ENCODE assay signal across 12 mouse cellular contexts in the genomic region with DNA sequence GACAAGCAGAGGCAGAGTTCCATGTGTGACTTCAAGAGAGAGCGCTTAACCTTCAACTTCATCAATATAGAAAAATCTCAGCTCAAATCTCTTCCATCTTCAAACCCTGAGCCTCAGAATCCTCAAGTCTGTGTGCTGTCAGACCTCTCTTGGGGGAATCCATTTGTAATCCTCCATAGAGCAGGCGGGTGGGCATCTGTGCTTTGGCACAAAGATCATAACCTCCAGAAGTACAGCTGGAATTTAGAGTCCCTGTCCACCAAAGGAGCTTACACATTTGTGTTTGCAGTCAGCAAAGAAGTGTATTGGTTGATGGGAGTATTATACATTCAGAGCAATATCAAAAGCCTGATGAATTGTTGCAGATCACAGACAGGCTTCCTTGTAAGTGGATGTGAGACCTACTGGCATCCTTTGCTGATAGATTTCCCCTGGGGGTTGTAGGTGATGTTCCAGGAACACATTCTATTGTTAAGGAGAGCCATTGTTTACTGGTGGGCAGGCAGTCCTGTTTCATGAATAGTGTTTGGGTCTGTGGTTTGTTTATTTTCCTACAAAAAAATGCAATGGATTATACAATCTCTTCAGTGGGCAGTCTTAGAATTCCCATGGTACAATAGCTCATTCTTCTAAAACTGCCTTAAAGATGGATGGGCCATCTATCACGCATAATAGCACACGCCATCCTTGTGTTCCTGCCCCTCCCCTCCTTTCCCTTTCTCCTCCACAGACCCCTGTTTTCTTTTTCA. TPM values are rescaled to one million over a fixed set of nuclear protein-coding genes. Genes with fewer than 3 reads are reported as not detected.
DNase-seq lines count a peak whose midpoint lies in the region; ATAC-seq lines count a peak whose summit lies in the region.
"Had no signal": no experiment of that assay in that cellular context is flagged by ENCODE, and none has a peak within 500 bp of the region (broad histone marks: within the 10 kb centered on the region; RNA-seq: fewer than 3 reads in every experiment).

No protein-coding gene starts in this region.

- no peak overlapping the region for H3K4me3 ChIP-seq in lung, embryonic 16.5 days (ENCODE audit: low read length)
- H3K4me3 ChIP-seq in embryonic facial prominence, embryonic 10.5 days = no peak overlapping the region
- H3K4me3 ChIP-seq in hindbrain, embryonic 16.5 days (ENCODE audit: low read length) = no peak overlapping the region
- H3K4me3 ChIP-seq in neural tube, embryonic 13.5 days = no peak overlapping the region
- H3K4me3 ChIP-seq: heart, embryonic 10.5 days; kidney, embryonic 15.5 days; liver, embryonic 12.5 days had no signal

- H3K27me3 ChIP-seq in lung, embryonic 16.5 days (ENCODE audit: control insufficient read depth, insufficient read depth, low read depth, low read length) = no peaks in the 10 kb centered on the region
- H3K27me3 ChIP-seq in embryonic facial prominence, embryonic 10.5 days (replicated peaks; ENCODE audit: low read depth, poor library complexity, severe bottlenecking) = no peaks in the 10 kb centered on the region
- H3K27me3 ChIP-seq in hindbrain, embryonic 16.5 days (replicated peaks; ENCODE audit: control insufficient read depth, insufficient read depth, low read length) = no peaks in the 10 kb centered on the region
- no peaks in the 10 kb centered on the region for H3K27me3 ChIP-seq in neural tube, embryonic 13.5 days
- H3K27me3 ChIP-seq: CH12.LX; kidney, embryonic 15.5 days; liver, embryonic 12.5 days had no signal

- H3K9me3 ChIP-seq in lung, embryonic 16.5 days (ENCODE audit: control insufficient read depth, low read length) = no peaks in the 10 kb centered on the region
- H3K9me3 ChIP-seq in embryonic facial prominence, embryonic 10.5 days = no peaks in the 10 kb centered on the region
- H3K9me3 ChIP-seq in hindbrain, embryonic 16.5 days (ENCODE audit: control insufficient read depth, low read length) = no peaks in the 10 kb centered on the region
- H3K9me3 ChIP-seq in neural tube, embryonic 13.5 days = no peaks in the 10 kb centered on the region
- H3K9me3 ChIP-seq: heart, embryonic 10.5 days; kidney, embryonic 15.5 days; liver, embryonic 12.5 days had no signal

- 78% methylated on average over 4 of the region's 4 CpGs for WGBS in lung, embryonic 16.5 days
- 65% methylated on average over 4 of the region's 4 CpGs for WGBS in embryonic facial prominence, embryonic 10.5 days
- WGBS in hindbrain, embryonic 16.5 days = 41% methylated on average over 4 of the region's 4 CpGs
- 31% methylated on average over 4 of the region's 4 CpGs for WGBS in neural tube, embryonic 13.5 days

- no peaks in the 10 kb centered on the region for H3K36me3 ChIP-seq in lung, embryonic 16.5 days (ENCODE audit: control insufficient read depth, insufficient read depth, low read length)
- H3K36me3 ChIP-seq in embryonic facial prominence, embryonic 10.5 days (replicated peaks) = no peaks in the 10 kb centered on the region
- no peaks in the 10 kb centered on the region for H3K36me3 ChIP-seq in hindbrain, embryonic 16.5 days (ENCODE audit: control insufficient read depth, insufficient read depth, low read length)
- no peaks in the 10 kb centered on the region for H3K36me3 ChIP-seq in neural tube, embryonic 13.5 days
- H3K36me3 ChIP-seq: heart, embryonic 10.5 days; kidney, embryonic 15.5 days; liver, embryonic 12.5 days had no signal

- no peak overlapping the region for H3K9ac ChIP-seq in lung, embryonic 16.5 days (ENCODE audit: low read length)
- no peak overlapping the region for H3K9ac ChIP-seq in hindbrain, embryonic 16.5 days (ENCODE audit: low read depth, low read length)
- H3K9ac ChIP-seq in neural tube, embryonic 13.5 days = no peak overlapping the region
- H3K9ac ChIP-seq: kidney, embryonic 15.5 days; liver, embryonic 12.5 days had no signal

- ATAC-seq in lung, embryonic 16.5 days (ENCODE audit: low read depth) = peak; percentile 57
- ATAC-seq in hindbrain, embryonic 16.5 days = peak; percentile 85
- ATAC-seq in neural tube, embryonic 13.5 days (ENCODE audit: low read depth) = peak; percentile 85
- no peak for ATAC-seq in megakaryocyte, adult 5-6 weeks (ENCODE audit: poor library complexity, severe bottlenecking)
- ATAC-seq: liver, embryonic 12.5 days had no signal

- H3K4me2 ChIP-seq in lung, embryonic 16.5 days (ENCODE audit: low read depth, low read length) = no peak overlapping the region
- H3K4me2 ChIP-seq in hindbrain, embryonic 16.5 days (ENCODE audit: low read length) = peak overlapping the region; percentile 17; the same call in 1 of the 2 replicates
- H3K4me2 ChIP-seq in neural tube, embryonic 13.5 days = 0 out of 2 replicates have a peak overlapping the region, but pooled peaks have one; percentile 9
- H3K4me2 ChIP-seq: kidney, embryonic 15.5 days; liver, embryonic 12.5 days had no signal

- H3K4me1 ChIP-seq in lung, embryonic 16.5 days (replicated peaks; ENCODE audit: control insufficient read depth, insufficient read depth, low read length) = peaks cover 9% of the 10 kb centered on the region
- peaks cover 16% of the 10 kb centered on the region for H3K4me1 ChIP-seq in embryonic facial prominence, embryonic 10.5 days
- peaks cover 11% of the 10 kb centered on the region for H3K4me1 ChIP-seq in hindbrain, embryonic 16.5 days (ENCODE audit: control insufficient read depth, insufficient read depth, low read depth, low read length)
- peaks cover 23% of the 10 kb centered on the region for H3K4me1 ChIP-seq in neural tube, embryonic 13.5 days (replicated peaks)
- H3K4me1 ChIP-seq: liver, embryonic 12.5 days had no signal

- peak overlapping the region; percentile 5; the same call in 1 of the 2 replicates for H3K27ac ChIP-seq in lung, embryonic 16.5 days (ENCODE audit: low read length)
- H3K27ac ChIP-seq in embryonic facial prominence, embryonic 10.5 days (replicated peaks) = peak overlapping the region; percentile 30; the same call in 1 of the 2 replicates
- no peak overlapping the region for H3K27ac ChIP-seq in hindbrain, embryonic 16.5 days (ENCODE audit: low read depth, low read length)
- peak overlapping the region; percentile 65 for H3K27ac ChIP-seq in neural tube, embryonic 13.5 days (replicated peaks)
- H3K27ac ChIP-seq: heart, embryonic 10.5 days; kidney, embryonic 15.5 days; liver, embryonic 12.5 days had no signal

- intact Hi-C loops in left cerebral cortex, postnatal 25 days (cut with DNase I) = loop anchor here (5.0 kb wide), 1 partner anchor 64 kb away; no protein-coding TSS in a partner anchor

- DNase-seq in lung, postnatal 10 days = no peak
- no peak for DNase-seq in embryonic facial prominence, embryonic 10.5 days (ENCODE audit: low spot score)
- no peak for DNase-seq in right cerebral cortex, adult 2 months (ENCODE audit: low spot score in 2 of 2)
- DNase-seq in left cerebral cortex, postnatal 25 days (ENCODE audit: low spot score in 2 of 2) = no peak

RNA-seq across cellular contexts. Expression of a gene that starts 32.1 kb away (rescaled TPM):
- 80.9 and 84.2 TPM in 2 replicates for polyA plus RNA-seq in lung, embryonic 16.5 days (2015; fragmentation: Nextera tagmentation; extraction: Ambion mirVana)
- 73.2 and 75.8 TPM in 2 replicates for polyA plus RNA-seq in embryonic facial prominence, embryonic 10.5 days (2016; fragmentation: Nextera tagmentation; extraction: Ambion mirVana)
- 8.2 and 11.6 TPM in 2 replicates for polyA plus RNA-seq in hindbrain, embryonic 16.5 days (2015; fragmentation: Nextera tagmentation; extraction: Ambion mirVana)
- 19.9 and 28.0 TPM in 2 replicates for polyA plus RNA-seq in neural tube, embryonic 13.5 days (2015; fragmentation: Nextera tagmentation; extraction: Ambion mirVana)
- 1.6 and 2.8 TPM in 2 replicates for total RNA-seq in megakaryocyte, adult 5-6 weeks (2015)
- 2.5 and 3.0 TPM in 2 replicates for total RNA-seq in megakaryocyte, adult 5-6 weeks (2017)
- total RNA-seq in left cerebral cortex, postnatal 25 days (2021) = 1 to 10 TPM; 7.5 to 8.9 TPM
